Mouse (Mus musculus) gastrocnemius, adult 2 months (tissue): Measurements from ENCODE around the gene Nanos1. TPM values are rescaled to one million over a fixed set of nuclear protein-coding genes. Genes with fewer than 3 reads are reported as not detected.

ENCODE experiments used
- DNase-seq: peaks from one replicate; pipeline ENCODE4 v3.0.0; 2022
- H3K27ac ChIP-seq: fragments of 200-600 bp; 2 replicates; pipeline ENCODE4 v1.8.1; 2022; ENCODE audit warnings: mild to moderate bottlenecking
- H3K4me3 ChIP-seq: fragments of 200-600 bp; 2 replicates; pipeline ENCODE4 v1.8.1; 2022; ENCODE audit warnings: mild to moderate bottlenecking, moderate library complexity
- CTCF ChIP-seq: fragments of 200-600 bp; IDR thresholded peaks from 2 replicates; pipeline ENCODE4 v1.8.1; 2022; ENCODE audit warnings: antibody characterized with exemption, mild to moderate bottlenecking, moderate library complexity
- intact Hi-C: fragments of 180-260 bp; cut with DNase I; formaldehyde crosslinking; loops from one replicate; pipeline ENCODE4 v1.15.1; 2025
- long read RNA-seq, 2 experiments: library from polyadenylated mRNA; stranded (forward); transcript quantifications; one replicate each; pipeline ENCODE4 v2.0.0; 2021
- total RNA-seq, 2 experiments: library from RNA; stranded (reverse); gene quantifications; 2 replicates each; pipeline ENCODE4 v1.2.3; 2021

The Nanos1 gene
- under 1 TPM in 1 of 2 experiments, not detected in 1; 0.08 TPM for total RNA-seq
- long read RNA-seq, experiment 1 = 0 reads
- long read RNA-seq, experiment 2 = 0 reads

GRCm38 (mm10) chr19:60755438-60756191, at the start of gene Nanos1:
Gene Nanos1 (plus strand): TSS chr19:60755987.
- Histone ChIP-seq H3K4me3 (peak within 1 kb of the TSS; percentile 88), H3K27ac (no peak within 1 kb of the TSS)
- no peak for TF ChIP-seq CTCF
- DNase-seq = peak; percentile 92
- intact Hi-C loops = no loop called here

GRCm38 (mm10) chr19:60709193-60709900, 46.4 kb upstream of the Nanos1 start:
- no peak overlapping the region for H3K27ac ChIP-seq
- no peak overlapping the region for H3K4me3 ChIP-seq
- intact Hi-C loops = no loop called here
- TF ChIP-seq CTCF = no peak
- no peak for DNase-seq

GRCm38 (mm10) chr19:60710196-60710595, 45.6 kb upstream of the Nanos1 start:
- no peak for TF ChIP-seq CTCF

GRCm38 (mm10) chr19:60712577-60712976, 43.2 kb upstream of the Nanos1 start:
- no peak for TF ChIP-seq CTCF
- intact Hi-C loops = no loop called here

More at GRCm38 (mm10) chr19:60710196-60710595, 45.6 kb upstream of the Nanos1 start:
- intact Hi-C loops = no loop called here
- no peak overlapping the region for H3K4me3 ChIP-seq
- H3K27ac ChIP-seq = no peak overlapping the region
- DNase-seq = no peak

GRCm38 (mm10) chr19:60716381-60716780, 39.4 kb upstream of the Nanos1 start:
- no peak for TF ChIP-seq CTCF
- no peak for DNase-seq
- Histone ChIP-seq H3K27ac (no peak overlapping the region), H3K4me3 (no peak overlapping the region)
- intact Hi-C loops = no loop called here

More at GRCm38 (mm10) chr19:60712577-60712976, 43.2 kb upstream of the Nanos1 start:
- Histone ChIP-seq H3K4me3 (no peak overlapping the region), H3K27ac (no peak overlapping the region)
- no peak for DNase-seq

GRCm38 (mm10) chr19:60730281-60730852, 25.4 kb upstream of the Nanos1 start:
- DNase-seq = peak; percentile 18
- Histone ChIP-seq H3K27ac (no peak overlapping the region), H3K4me3 (no peak overlapping the region)
- peak; percentile 68 for TF ChIP-seq CTCF
- intact Hi-C loops = no loop called here

- no peak for TF ChIP-seq CTCF
- intact Hi-C loops = no loop called here
- H3K4me3 ChIP-seq = no peak overlapping the region
- no peak for DNase-seq
- no peak overlapping the region for H3K27ac ChIP-seq
Measured at GRCm38 (mm10) chr19:60731299-60731698, 24.5 kb upstream of the Nanos1 start.

- DNase-seq = no peak
- no peak for TF ChIP-seq CTCF
Measured at GRCm38 (mm10) chr19:60731966-60732365, 23.8 kb upstream of the Nanos1 start.

GRCm38 (mm10) chr19:60740560-60740959, 15.2 kb upstream of the Nanos1 start:
- no peak overlapping the region for H3K4me3 ChIP-seq
- no peak for TF ChIP-seq CTCF
- intact Hi-C loops = no loop called here
- no peak for DNase-seq
- no peak overlapping the region for H3K27ac ChIP-seq

More at GRCm38 (mm10) chr19:60731966-60732365, 23.8 kb upstream of the Nanos1 start:
- intact Hi-C loops = no loop called here
- Histone ChIP-seq H3K27ac (no peak overlapping the region), H3K4me3 (no peak overlapping the region)

- intact Hi-C loops = no loop called here
- DNase-seq = no peak
- no peak overlapping the region for H3K27ac ChIP-seq
- H3K4me3 ChIP-seq = no peak overlapping the region
- no peak for TF ChIP-seq CTCF
Measured at GRCm38 (mm10) chr19:60743767-60744547, 11.8 kb upstream of the Nanos1 start.

- no peak overlapping the region for H3K4me3 ChIP-seq
- no peak overlapping the region for H3K27ac ChIP-seq
- no peak for DNase-seq
- intact Hi-C loops = no loop called here
- no peak for TF ChIP-seq CTCF
Measured at GRCm38 (mm10) chr19:60747801-60748200, 8.0 kb upstream of the Nanos1 start.

- intact Hi-C loops = no loop called here
- TF ChIP-seq CTCF = no peak
- Histone ChIP-seq H3K27ac (no peak overlapping the region), H3K4me3 (peak overlapping the region; percentile 88)
- peak; percentile 42 for DNase-seq
Measured at GRCm38 (mm10) chr19:60756192-60757098, 658 bp downstream of the Nanos1 start.
